Mouse (Mus musculus) right cerebral cortex, postnatal 4 days (tissue): Measurements from ENCODE around the gene Rdh1.
"Not testable (repeated sequence)": the region's sequence is repeated elsewhere in the genome, so short reads cannot be mapped to it uniquely, and the experiment has no call there.

ENCODE experiments used
- DNase-seq: peaks from one replicate; pipeline ENCODE4 v3.0.0-alpha.2; 2022

Gene Rdh1

DNA sequence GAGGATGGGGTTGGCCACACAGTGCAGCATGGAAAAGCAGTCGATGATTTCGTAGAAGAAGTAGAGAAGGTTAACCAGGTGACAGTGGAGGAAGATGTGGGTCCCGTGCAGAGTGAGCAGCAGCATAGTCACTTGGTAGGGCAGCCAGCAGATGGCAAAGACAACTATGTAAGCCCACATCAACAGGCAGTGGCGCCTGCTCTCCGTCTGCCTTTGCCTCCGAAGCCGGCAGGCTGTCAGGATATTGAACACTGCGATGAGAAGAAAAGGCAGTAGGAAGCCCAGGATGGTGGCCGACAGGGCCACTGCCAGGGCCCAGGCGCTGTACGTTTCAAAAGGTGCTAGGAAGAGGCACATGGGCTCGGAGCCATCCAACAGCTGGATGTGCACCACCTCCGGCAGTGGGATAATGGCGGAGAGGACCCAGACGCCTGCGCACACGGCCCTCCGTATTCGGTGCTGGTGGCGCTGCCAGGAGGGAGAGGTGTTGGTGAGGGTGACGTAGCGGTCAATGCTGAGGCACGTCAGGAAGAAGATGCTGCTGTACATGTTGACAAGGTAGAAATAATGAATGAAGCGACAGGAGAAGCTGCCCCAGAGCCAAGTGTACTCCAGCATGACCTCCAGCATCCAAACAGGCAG, 9.3 kb upstream of the Rdh1 start:
- DNase-seq, result no peak

DNA sequence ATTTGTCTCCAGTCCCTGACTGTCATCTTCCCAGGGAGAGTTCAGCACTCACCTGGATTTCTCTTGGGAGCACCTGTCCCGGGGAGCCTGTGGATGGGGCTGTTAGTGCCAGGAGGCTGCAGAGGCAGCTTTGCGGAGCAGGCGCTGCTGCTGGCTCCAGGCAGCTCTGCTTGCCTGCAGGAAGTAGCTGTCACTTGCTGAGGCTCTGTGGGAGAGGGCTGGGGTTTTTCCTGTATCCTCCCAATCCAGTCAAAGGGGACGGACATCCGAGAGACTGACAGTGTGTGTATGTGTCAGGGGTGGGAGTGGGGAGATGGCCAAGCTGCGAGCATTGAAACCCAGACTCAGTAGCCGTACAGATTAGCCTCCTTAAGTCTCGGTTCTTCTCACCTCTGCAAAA, 8.0 kb upstream of the Rdh1 start, which contains the start of gene Gpr182:
TSS of gene Gpr182 (minus strand) at position 185 of the 400 bp plus-strand sequence.
- DNase-seq, result no peak

DNA sequence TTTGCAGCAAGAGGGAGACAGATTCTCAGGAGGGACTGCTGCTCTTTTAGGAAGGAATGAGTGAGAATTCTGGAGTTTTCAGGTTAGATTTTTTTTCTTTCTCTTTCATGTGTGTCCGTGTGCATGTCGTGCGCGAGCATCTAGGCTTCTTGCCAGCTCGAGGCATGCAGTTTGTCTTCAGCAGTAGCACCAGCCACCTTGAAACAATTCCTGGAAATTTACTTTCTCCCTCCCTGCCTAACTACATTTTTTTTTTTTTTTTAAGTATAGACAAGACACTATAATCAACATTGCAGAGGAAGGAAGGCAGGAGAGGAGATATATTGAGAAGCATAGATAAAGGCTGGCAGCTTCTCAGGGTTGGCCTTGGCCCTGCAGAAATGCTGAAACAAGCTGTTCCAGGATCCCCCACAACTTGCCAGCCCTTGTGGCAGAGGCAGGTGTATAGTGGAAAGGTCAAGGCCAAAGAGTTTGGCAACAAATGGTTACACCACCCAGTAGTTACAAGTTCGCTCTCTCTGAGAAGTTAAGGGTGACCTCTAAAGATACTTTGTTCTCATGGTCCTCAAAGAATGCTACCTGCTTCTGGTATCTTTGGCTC, 4.9 kb upstream of the Rdh1 start:
- DNase-seq, result no peak

DNA sequence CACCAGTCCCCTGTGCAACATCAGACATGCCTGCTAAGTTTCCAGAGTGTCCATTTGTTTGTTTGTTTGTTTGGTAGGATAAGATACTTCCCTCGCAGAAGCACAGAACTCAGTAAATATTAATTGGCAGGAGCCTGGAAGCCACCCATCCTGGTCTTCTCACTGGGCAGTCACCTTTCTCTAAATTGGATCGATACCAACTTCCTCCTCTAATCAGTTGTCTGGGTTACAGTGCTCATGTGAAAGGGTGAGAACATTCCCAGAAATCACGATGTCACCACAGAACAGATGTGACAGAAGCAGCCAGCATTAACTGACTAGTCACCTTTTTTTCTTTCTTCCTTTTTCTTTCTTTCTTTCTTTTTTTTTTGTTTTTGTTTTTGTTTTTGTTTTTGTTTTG, 4.3 kb upstream of the Rdh1 start:
- DNase-seq, result no peak

DNA sequence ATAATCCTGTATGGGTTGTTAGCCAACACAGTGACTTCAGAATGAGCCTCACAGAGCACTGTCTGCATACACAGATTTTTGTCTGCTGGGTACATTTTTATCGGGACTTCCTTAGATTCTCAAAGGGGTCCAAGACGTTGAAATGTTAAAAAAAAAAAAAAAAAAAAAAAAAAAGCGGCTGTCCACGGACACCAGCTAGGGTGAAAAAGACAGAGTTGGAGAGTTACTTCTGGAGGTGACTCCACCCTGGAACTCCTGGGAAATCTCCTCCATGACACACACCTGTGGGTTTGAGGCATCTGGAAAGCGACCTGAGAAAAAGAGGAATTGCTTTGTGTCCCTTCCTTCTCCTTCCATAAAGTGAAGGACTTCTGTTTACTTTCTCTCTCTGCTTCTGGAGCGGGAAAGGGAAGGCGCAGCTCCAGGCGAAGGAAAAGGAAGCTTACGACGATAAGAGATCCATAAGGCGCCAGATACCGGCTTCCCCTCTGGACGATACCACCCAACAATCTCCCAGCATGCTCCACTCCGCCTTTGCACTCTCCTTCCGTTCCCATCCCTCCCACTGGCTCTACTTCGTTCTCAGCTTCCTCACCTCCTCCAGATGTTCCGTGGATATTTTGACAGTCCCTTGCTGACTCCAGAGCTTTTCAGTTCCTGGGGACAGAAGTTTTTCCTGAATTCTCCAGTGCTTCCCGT, 3.6 kb upstream of the Rdh1 start:
- no peak for DNase-seq

DNA sequence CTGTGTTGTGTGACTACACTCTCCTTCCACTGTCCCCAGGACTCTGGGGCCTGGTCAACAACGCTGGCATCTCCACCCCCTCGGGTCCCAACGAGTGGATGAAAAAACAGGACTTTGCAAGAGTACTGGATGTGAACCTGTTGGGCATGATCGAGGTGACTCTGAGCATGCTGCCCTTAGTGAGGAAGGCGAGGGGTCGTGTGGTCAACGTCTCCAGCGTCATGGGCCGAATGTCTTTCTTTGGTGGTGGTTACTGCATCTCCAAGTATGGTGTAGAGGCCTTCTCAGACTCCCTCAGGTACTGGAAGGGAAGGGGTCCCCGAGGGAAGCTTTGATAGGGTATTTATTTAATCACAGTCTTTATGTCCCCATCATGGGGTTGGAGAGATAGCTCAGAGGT, 3.4 kb downstream of the Rdh1 start:
- DNase-seq, result not testable (repeated sequence)

DNA sequence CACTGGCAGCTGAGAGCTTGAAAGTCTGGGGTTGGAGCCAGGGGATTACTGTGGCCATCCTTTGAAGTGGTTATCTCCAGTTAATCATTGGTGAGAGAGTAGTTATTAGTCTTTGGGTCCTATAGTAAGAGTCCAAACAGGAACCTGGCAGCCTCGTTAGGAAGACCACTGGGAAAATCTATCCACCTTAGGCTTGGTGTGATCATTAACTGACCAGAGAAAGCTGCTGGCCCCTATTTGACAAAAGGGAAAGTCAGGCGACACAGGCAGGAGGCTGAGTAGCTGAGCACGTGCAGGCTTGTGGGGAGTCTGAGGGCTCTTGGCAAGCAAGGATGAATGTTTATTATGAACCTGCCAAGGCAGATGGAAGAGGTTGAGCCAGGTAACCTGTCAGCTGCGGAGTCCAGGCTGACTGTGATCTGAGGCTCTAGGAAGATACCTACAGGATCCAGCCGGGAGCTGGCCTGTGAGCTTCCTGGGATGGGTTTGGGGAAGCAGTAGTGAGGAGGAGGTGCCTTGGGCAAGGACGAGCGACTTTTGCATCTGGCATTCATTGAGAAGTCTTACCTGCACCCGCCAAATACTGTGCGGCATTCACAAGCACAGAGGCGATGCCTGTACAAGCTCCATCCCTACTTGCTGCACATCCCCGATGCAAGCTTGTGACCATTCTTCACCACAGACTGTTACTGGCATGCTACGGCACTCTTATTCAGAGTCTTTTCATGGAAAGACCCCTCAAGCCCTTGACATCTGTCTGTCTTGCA, 4.6 kb downstream of the Rdh1 start:
- no peak for DNase-seq

DNA sequence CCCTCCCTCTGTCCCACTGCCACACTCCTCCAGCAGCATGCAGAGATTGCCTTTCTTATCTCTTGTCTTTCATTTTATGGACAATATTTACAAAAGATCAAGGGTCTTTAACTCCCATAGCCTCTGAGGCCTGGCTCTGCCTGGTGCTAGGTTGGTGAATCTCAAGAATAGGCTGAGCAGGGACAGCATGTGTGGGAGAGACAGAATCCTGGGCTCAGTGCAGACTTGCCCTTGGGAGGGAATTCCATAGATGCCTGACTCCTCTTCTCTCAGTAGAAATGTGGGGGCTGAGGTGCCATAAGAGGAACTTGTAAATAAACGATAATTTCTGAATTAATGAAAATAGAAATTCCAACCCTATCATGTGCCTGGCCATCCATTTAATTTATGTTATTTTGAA, 7.0 kb downstream of the Rdh1 start:
- DNase-seq, result no peak

DNA sequence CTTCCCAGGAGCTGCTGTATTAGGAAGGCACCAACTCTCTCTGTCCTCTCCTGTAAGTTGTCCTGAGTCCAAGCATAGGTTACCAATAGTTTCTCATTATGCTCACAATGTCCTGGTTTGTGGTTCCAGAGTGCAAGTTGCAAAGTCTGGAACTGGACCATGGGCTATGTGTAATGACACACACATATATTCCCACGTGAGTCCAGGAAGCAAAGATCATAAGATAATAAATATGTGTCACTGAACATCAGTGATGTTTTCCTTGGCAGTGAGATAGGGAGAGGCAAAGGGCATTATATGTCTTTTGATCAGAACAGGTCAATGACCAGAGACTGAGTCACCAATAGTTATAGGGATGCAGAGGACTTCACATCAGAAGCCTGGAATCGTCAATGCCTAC, 16.5 kb downstream of the Rdh1 start, which contains the start of gene Rdh9:
TSS of gene Rdh9 (plus strand) at position 376 of the 400 bp plus-strand sequence.
- DNase-seq, result no peak

DNA sequence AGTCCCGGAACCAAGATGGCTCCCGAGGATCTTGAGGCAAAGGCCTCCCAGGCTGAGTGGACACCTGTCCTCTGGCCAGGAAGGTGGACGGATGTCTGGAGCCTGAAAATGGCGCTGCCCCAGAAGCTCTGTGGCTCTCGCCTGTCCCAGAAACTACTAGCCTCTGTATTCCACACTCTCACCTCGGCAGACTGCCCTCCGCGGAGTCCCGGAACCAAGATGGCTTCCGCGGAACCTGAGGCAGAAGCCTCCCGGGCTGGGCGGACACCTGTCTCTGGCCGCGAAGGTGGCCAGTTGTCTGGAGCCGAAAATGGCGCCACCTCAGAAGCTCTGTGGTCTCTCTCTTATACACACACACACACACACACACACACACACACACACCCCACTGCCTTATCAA, 22.8 kb downstream of the Rdh1 start:
- DNase-seq, result not testable (repeated sequence)

DNA sequence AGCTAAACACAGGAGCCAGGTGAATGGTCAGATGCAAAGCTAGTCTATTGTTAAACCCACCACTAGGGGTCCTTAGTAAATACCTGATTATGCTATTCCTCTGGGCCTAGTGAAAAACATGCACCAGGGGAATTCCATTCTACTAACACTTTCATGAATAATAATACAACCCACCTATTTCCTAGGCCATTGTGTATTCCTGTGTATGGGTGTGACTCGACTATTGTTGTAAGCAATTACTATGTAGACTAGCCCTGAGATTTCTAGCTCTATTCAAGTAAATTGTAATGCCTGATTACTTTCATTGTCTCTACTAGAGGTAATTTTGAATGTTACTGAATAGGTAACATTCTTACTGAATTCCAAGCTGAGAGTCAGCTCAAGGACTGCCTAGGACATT, 25.9 kb downstream of the Rdh1 start:
- DNase-seq, result not testable (repeated sequence)

DNA sequence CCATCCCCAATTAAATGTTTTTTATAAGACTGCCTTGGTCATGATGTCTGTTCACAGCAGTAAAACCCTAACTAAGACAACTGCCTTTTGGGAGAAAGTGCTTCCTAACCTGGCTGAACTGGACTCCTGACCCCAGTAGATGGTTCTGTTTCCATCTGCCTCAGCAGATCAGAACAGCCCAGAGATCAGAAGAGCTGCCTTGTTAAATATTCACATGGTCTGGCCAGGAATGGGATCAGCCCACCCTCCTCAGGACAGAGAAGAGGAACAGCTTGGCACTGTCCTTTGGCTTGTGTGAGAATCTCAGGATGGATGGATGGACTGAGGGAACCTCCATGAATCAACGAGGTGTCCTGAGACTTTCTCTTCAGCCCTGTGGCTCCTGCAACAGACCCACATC, 39.8 kb downstream of the Rdh1 start:
- DNase-seq, result no peak

DNA sequence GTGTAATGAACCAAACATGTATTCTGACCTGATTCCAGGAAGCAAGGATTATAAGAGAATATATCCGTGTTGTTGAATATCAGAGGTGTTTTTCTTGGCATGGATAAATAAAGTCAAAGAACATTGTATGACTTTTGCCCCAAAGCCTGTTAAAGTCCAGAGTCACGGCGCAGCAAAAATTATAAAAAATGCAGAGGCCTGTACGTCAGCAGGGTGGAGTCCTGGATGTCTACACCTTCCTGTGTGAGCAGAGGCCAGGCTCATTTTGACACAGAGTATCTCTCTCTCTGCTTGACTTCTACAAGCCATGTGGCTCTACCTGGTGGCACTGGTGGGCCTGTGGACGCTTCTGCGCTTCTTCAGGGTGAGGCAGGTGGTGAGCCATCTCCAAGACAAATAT, 41.4 kb downstream of the Rdh1 start, which contains the start of gene Rdh16:
TSS of gene Rdh16 (plus strand) at position 262 of the 400 bp plus-strand sequence.
- no peak for DNase-seq

DNA sequence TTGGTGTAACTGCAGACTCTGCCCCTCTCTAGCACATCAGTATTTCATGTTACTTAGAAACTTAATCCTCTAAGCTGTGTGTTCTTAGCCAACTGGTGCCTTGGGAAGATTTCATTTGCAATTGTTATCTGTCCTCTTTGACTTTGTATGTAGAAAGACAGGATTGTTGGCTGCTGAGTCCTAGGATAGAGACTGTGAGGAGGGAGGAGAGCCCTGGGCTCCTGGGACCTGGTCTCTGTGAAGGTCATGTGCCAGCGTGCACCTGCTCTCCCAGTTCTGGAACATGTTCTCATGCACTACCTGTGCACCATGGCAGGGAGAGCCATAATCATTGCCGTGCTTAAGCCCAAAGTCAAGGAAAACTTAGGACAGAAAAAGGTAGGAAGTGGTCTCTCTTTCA, 42.1 kb downstream of the Rdh1 start:
- DNase-seq, result no peak

DNA sequence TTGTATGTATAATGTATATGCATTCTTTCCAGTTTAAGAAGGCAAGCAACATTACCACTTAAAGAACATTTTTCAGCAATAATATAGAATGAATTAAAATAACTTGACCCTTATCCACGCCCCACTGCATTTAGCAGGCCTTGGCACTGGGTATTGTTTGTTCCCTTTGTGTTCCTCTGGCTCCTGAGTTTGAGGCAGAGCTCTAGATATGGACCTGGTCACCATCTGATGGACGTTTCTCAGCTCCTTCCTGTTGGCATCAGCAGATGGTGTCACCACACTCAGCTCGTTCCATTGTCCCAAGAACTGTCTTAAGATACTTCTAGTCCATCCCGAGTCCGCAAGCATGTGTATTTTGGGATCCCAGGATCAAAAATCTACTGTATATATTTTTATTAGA, 42.7 kb downstream of the Rdh1 start:
- DNase-seq, result no peak

DNA sequence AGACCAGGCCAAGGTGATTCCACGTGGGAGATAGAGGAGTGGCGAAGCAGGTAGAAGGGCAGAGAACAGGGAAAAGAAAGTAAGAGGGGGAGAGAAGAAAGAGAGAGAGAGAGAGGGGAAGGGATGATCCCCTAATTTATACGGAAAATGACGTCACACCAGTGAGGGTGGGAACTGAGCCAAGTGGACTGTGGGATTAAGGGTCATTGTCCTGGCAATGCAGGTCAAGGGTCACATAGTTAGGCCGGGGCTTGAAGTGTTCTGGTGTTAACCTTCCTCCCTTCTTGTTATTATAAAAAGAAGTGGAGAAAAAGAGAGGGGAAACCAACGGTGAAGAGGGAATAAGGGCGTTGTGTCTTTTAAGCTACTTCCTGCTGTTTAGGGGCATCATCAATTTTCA, 44.9 kb downstream of the Rdh1 start:
- DNase-seq, result no peak

DNA sequence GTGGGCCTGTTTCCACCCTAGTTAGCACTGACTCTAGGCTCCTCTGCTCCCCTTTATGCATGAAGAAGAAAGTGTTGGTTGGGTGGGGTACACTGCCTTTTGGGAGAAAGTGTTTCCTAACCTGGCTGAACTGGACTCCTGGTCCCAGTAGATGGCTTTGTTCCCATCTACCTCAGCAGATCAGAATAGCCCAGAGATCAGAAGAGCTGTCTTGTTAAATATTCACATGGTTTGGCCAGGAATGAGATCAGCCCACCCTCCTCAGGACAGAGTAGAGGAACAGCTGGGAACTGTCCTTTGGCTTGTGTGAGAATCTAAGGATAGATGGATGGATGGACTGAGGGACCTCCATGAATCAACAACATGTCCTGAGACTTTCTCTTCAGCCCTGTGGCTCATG, 56.4 kb downstream of the Rdh1 start:
- no peak for DNase-seq

DNA sequence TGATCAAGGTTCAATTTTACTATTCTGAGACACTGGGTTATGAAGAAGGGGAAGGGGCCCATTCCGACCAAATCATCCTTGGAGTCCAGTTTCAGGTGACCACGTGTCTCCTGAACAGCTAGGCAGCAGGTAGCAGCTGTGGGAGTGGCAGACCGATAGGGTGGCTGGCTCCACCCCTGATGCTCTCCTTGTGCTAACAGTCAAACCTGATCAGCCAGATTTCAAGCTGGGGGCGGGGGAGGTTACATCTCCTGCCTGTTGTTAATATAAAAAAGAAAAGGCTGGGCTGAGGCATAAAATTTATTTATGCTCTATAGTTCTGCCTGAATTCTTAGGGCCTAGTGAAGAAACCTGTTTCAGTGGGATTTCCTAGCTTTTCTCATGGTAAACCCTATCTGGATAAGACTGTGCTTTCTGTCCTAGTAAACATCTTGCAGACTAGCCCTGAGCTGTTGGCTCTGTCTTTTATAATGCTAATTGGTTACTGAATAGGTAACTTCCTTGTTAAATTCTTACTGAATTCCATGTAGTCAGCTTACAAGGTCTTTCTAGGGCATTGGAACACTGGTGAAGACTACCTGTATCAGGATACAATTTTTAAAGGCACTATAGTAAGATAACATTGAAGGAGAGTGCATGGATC, 57.9 kb downstream of the Rdh1 start:
- DNase-seq, result not testable (repeated sequence)
